Mouse (Mus musculus): ENCODE measurements around the gene Chmp4b. TPM values are rescaled to one million over a fixed set of nuclear protein-coding genes. Genes with fewer than 3 reads are reported as not detected.

Gene Chmp4b
- total RNA-seq, 2 experiments from 2014 or later = 35.7 to 47.3 TPM

GRCm38 (mm10) chr2:154711701-154712100 is 60.2 kb downstream of the Chmp4b start:
- ATAC-seq (replicated peaks; ENCODE audit: low FRiP score, poor library complexity, severe bottlenecking) = no peak

GRCm38 (mm10) chr2:154712271-154712677 is 60.8 kb downstream of the Chmp4b start:
- peak; percentile 90 for ATAC-seq (replicated peaks; ENCODE audit: low FRiP score, poor library complexity, severe bottlenecking)

GRCm38 (mm10) chr2:154713083-154713482 is 61.6 kb downstream of the Chmp4b start:
- ATAC-seq (replicated peaks; ENCODE audit: low FRiP score, poor library complexity, severe bottlenecking) = no peak

GRCm38 (mm10) chr2:154713964-154714363 is 62.5 kb downstream of the Chmp4b start:
- ATAC-seq (replicated peaks; ENCODE audit: low FRiP score, poor library complexity, severe bottlenecking) = no peak

- no peak for ATAC-seq (replicated peaks; ENCODE audit: low FRiP score, poor library complexity, severe bottlenecking)
These were observed 65.1 kb downstream of the Chmp4b start for GRCm38 (mm10) chr2:154716586-154716985.

- ATAC-seq (replicated peaks; ENCODE audit: low FRiP score, poor library complexity, severe bottlenecking) = no peak
These were observed 65.6 kb downstream of the Chmp4b start for GRCm38 (mm10) chr2:154717081-154717480.

GRCm38 (mm10) chr2:154718855-154719556 is 67.5 kb downstream of the Chmp4b start:
- no peak for ATAC-seq (replicated peaks; ENCODE audit: low FRiP score, poor library complexity, severe bottlenecking)

- no peak for ATAC-seq (replicated peaks; ENCODE audit: low FRiP score, poor library complexity, severe bottlenecking)
These were observed 68.8 kb downstream of the Chmp4b start for GRCm38 (mm10) chr2:154720315-154720714.

GRCm38 (mm10) chr2:154723473-154723872 is 72.0 kb downstream of the Chmp4b start:
- no peak for ATAC-seq (replicated peaks; ENCODE audit: low FRiP score, poor library complexity, severe bottlenecking)

GRCm38 (mm10) chr2:154729737-154730136 is 78.2 kb downstream of the Chmp4b start:
- ATAC-seq (replicated peaks; ENCODE audit: low FRiP score, poor library complexity, severe bottlenecking) = no peak

- no peak for ATAC-seq (replicated peaks; ENCODE audit: low FRiP score, poor library complexity, severe bottlenecking)
These were observed 79.3 kb downstream of the Chmp4b start for GRCm38 (mm10) chr2:154730841-154731240.

GRCm38 (mm10) chr2:154731916-154732315 is 80.4 kb downstream of the Chmp4b start:
- ATAC-seq (replicated peaks; ENCODE audit: low FRiP score, poor library complexity, severe bottlenecking) = no peak

- no peak for ATAC-seq (replicated peaks; ENCODE audit: low FRiP score, poor library complexity, severe bottlenecking)
These were observed 81.1 kb downstream of the Chmp4b start for GRCm38 (mm10) chr2:154732503-154733141.

- no peak for ATAC-seq (replicated peaks; ENCODE audit: low FRiP score, poor library complexity, severe bottlenecking)
These were observed 83.5 kb downstream of the Chmp4b start for GRCm38 (mm10) chr2:154734977-154735376.

- ATAC-seq (replicated peaks; ENCODE audit: low FRiP score, poor library complexity, severe bottlenecking) = no peak
These were observed 83.9 kb downstream of the Chmp4b start for GRCm38 (mm10) chr2:154735416-154735815.

GRCm38 (mm10) chr2:154735986-154736385 is 84.5 kb downstream of the Chmp4b start:
- ATAC-seq (replicated peaks; ENCODE audit: low FRiP score, poor library complexity, severe bottlenecking) = no peak

GRCm38 (mm10) chr2:154738621-154739020 is 87.1 kb downstream of the Chmp4b start:
- ATAC-seq (replicated peaks; ENCODE audit: low FRiP score, poor library complexity, severe bottlenecking) = no peak

GRCm38 (mm10) chr2:154742911-154743819 is 91.7 kb downstream of the Chmp4b start:
- ATAC-seq (replicated peaks; ENCODE audit: low FRiP score, poor library complexity, severe bottlenecking) = no peak

- ATAC-seq (replicated peaks; ENCODE audit: low FRiP score, poor library complexity, severe bottlenecking) = no peak
These were observed 92.4 kb downstream of the Chmp4b start for GRCm38 (mm10) chr2:154743915-154744314.
